Mouse (Mus musculus): ENCODE measurements around the gene Glb1l3. TPM values are rescaled to one million over a fixed set of nuclear protein-coding genes. Genes with fewer than 3 reads are reported as not detected.
"Not testable (repeated sequence)": the region's sequence is repeated elsewhere in the genome, so short reads cannot be mapped to it uniquely, and the experiment has no call there.

Glb1l3 gene
- polyA plus RNA-seq (2017; shearing (Covaris generic)): not detected

GRCm38 (mm10) chr9:26860751-26861150 lies at the start of gene Glb1l3:
Gene Glb1l3, minus strand, starts transcription at chr9:26860890.
- no peak for ATAC-seq

- ATAC-seq: not testable (repeated sequence)
These were observed 9.2 kb upstream of the Glb1l3 start for GRCm38 (mm10) chr9:26869856-26870255.

GRCm38 (mm10) chr9:26831089-26831488 lies 29.6 kb downstream of the Glb1l3 start:
- ATAC-seq: no peak

GRCm38 (mm10) chr9:26819942-26820341 lies 40.7 kb downstream of the Glb1l3 start:
- ATAC-seq: no peak

GRCm38 (mm10) chr9:26808735-26809134 lies 52.0 kb downstream of the Glb1l3 start:
- no peak for ATAC-seq

- no peak for ATAC-seq
These were observed 54.6 kb downstream of the Glb1l3 start, which contains the start of gene Glb1l2 for GRCm38 (mm10) chr9:26805935-26806666. Gene Glb1l2, minus strand, starts transcription at chr9:26806468.

- ATAC-seq: no peak
These were observed 56.4 kb downstream of the Glb1l3 start for GRCm38 (mm10) chr9:26804321-26804720.

- no peak for ATAC-seq
These were observed 60.3 kb downstream of the Glb1l3 start for GRCm38 (mm10) chr9:26800357-26800756.

GRCm38 (mm10) chr9:26798731-26799130 lies 62.0 kb downstream of the Glb1l3 start:
- no peak for ATAC-seq

GRCm38 (mm10) chr9:26798205-26798604 lies 62.5 kb downstream of the Glb1l3 start:
- no peak for ATAC-seq

GRCm38 (mm10) chr9:26792829-26793228 lies 67.9 kb downstream of the Glb1l3 start:
- no peak for ATAC-seq

- no peak for ATAC-seq
These were observed 77.2 kb downstream of the Glb1l3 start for GRCm38 (mm10) chr9:26783414-26783975.

GRCm38 (mm10) chr9:26778421-26778820 lies 82.3 kb downstream of the Glb1l3 start:
- no peak for ATAC-seq

- ATAC-seq: no peak
These were observed 84.4 kb downstream of the Glb1l3 start for GRCm38 (mm10) chr9:26776122-26776902.

GRCm38 (mm10) chr9:26775700-26776099 lies 85.0 kb downstream of the Glb1l3 start:
- no peak for ATAC-seq

- ATAC-seq: no peak
These were observed 92.5 kb downstream of the Glb1l3 start for GRCm38 (mm10) chr9:26768181-26768580.

Other genes with a start within 250 kb of the Glb1l3 start
- not detected for gene B3gat1, start 127.2 kb downstream of the Glb1l3 start, polyA plus RNA-seq (2017; shearing (Covaris generic))
- not detected for gene Glb1l2, start 54.4 kb downstream of the Glb1l3 start, polyA plus RNA-seq (2017; shearing (Covaris generic))
- under 1 TPM in 1 of 3 experiments, not detected in 2; 0.40 TPM for gene Gm1110, start 62.2 kb upstream of the Glb1l3 start, polyA plus RNA-seq (2017; shearing (Covaris generic))
- gene Acad8, start 138.7 kb upstream of the Glb1l3 start, polyA plus RNA-seq (2017; shearing (Covaris generic)): 10 to 100 TPM; 21.8 to 42.0 (median 30.5) TPM
- 10 to 100 TPM; 71.3 to 87.6 (median 72.9) TPM for gene Thyn1, start 138.8 kb upstream of the Glb1l3 start, polyA plus RNA-seq (2017; shearing (Covaris generic))
- gene Vps26b, start 169.2 kb upstream of the Glb1l3 start, polyA plus RNA-seq (2017; shearing (Covaris generic)): 10 to 100 TPM in 2 of 3 experiments, 1 to 10 TPM in 1; 8.3 to 12.6 (median 12.3) TPM
- 10 to 100 TPM; 25.1 to 38.5 (median 26.4) TPM for gene Ncapd3, start 169.3 kb upstream of the Glb1l3 start, polyA plus RNA-seq (2017; shearing (Covaris generic))